Mouse (Mus musculus): ENCODE data around the gene Klhl40. TPM values are rescaled to one million over a fixed set of nuclear protein-coding genes. Genes with fewer than 3 reads are reported as not detected.

The Klhl40 gene
- polyA plus RNA-seq, 1 experiment from 2014 or later: 5.5 TPM

- Histone ChIP-seq H3K36me3 (no peaks in the 10 kb centered on the region), H3K9ac (no peak overlapping the region), H3K9me3 (replicated peaks) (no peaks in the 10 kb centered on the region), H3K4me3 (no peak overlapping the region), H3K27ac (no peak overlapping the region), H3K4me2 (no peak overlapping the region), H3K4me1 (replicated peaks) (no peaks in the 10 kb centered on the region), H3K27me3 (0 out of 2 replicates have a peak, but pooled peaks cover 3% of the 10 kb centered on the region)
- ATAC-seq (replicated peaks; ENCODE audit: insufficient number of reproducible peaks, insufficient read depth, low FRiP score, low read depth): no peak
- WGBS: 56% methylated on average over 7 of the region's 7 CpGs
Measured at GRCm38 (mm10) chr9:121829270-121829992, 52.0 kb downstream of the Klhl40 start.

GRCm38 (mm10) chr9:121830243-121830955, 53.0 kb downstream of the Klhl40 start:
- H3K4me3 ChIP-seq: no peak overlapping the region
- no peak overlapping the region for H3K4me2 ChIP-seq
- no peak overlapping the region for H3K9ac ChIP-seq
- no peaks in the 10 kb centered on the region for H3K9me3 ChIP-seq (replicated peaks)
- no peaks in the 10 kb centered on the region for H3K4me1 ChIP-seq (replicated peaks)
- WGBS: 73% methylated on average over 6 of the region's 6 CpGs
- no peaks in the 10 kb centered on the region for H3K36me3 ChIP-seq
- ATAC-seq (replicated peaks; ENCODE audit: insufficient number of reproducible peaks, insufficient read depth, low FRiP score, low read depth): no peak
- H3K27ac ChIP-seq: no peak overlapping the region
- 0 out of 2 replicates have a peak, but pooled peaks cover 3% of the 10 kb centered on the region for H3K27me3 ChIP-seq

DNA sequence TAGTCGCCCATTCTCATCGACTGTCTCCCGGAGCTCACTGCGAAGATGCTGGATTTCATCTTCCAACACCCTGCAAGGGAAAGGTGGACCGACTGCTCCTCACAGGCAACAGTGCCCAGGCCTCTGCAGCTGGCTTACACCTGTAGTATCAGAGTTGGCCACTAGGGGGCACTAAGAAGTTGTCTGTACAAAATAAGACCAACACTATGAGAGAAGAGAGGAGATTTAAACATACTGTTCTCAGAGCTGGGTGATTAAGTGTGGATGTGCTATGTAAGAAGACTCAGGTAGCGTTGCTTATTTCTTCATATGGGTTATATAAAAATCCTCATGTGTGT, 53.5 kb downstream of the Klhl40 start:
- no peak overlapping the region for H3K9ac ChIP-seq
- no peak overlapping the region for H3K4me3 ChIP-seq
- H3K27ac ChIP-seq: no peak overlapping the region
- no peaks in the 10 kb centered on the region for H3K9me3 ChIP-seq (replicated peaks)
- no peak for ATAC-seq (replicated peaks; ENCODE audit: insufficient number of reproducible peaks, insufficient read depth, low FRiP score, low read depth)
- H3K4me2 ChIP-seq: no peak overlapping the region
- no peaks in the 10 kb centered on the region for H3K4me1 ChIP-seq (replicated peaks)
- WGBS: 25% methylated on average over 6 of the region's 6 CpGs
- H3K27me3 ChIP-seq: 0 out of 2 replicates have a peak, but pooled peaks cover 3% of the 10 kb centered on the region
- H3K36me3 ChIP-seq: no peaks in the 10 kb centered on the region

Other genes with a start within 250 kb of the Klhl40 start
- 0.13 and 0.19 TPM in 2 replicates for gene Lyzl4, start 135.5 kb upstream of the Klhl40 start, polyA plus RNA-seq (2015; fragmentation: Nextera tagmentation; extraction: Ambion mirVana)
- gene Vipr1, start 134.9 kb upstream of the Klhl40 start, polyA plus RNA-seq (2015; fragmentation: Nextera tagmentation; extraction: Ambion mirVana): 0.33 and 0.43 TPM in 2 replicates
- 5.7 and 6.0 TPM in 2 replicates for gene Sec22c, start 72.1 kb upstream of the Klhl40 start, polyA plus RNA-seq (2015; fragmentation: Nextera tagmentation; extraction: Ambion mirVana)
- gene Ss18l2, start 67.3 kb upstream of the Klhl40 start, polyA plus RNA-seq (2015; fragmentation: Nextera tagmentation; extraction: Ambion mirVana): 153 and 193 TPM in 2 replicates
- gene Nktr, start 58.4 kb upstream of the Klhl40 start, polyA plus RNA-seq (2015; fragmentation: Nextera tagmentation; extraction: Ambion mirVana): 43.6 and 46.0 TPM in 2 replicates
- gene Zfp651, start 18.3 kb upstream of the Klhl40 start, polyA plus RNA-seq (2015; fragmentation: Nextera tagmentation; extraction: Ambion mirVana): 18.2 and 23.0 TPM in 2 replicates
- 17.5 and 18.3 TPM in 2 replicates for gene Hhatl, start 14.9 kb downstream of the Klhl40 start, polyA plus RNA-seq (2015; fragmentation: Nextera tagmentation; extraction: Ambion mirVana)
- 0.23 TPM in 1 of 2 replicates, not detected in the other for gene Ccdc13, start 61.9 kb downstream of the Klhl40 start, polyA plus RNA-seq (2015; fragmentation: Nextera tagmentation; extraction: Ambion mirVana)
- gene Higd1a, start 80.8 kb downstream of the Klhl40 start, polyA plus RNA-seq (2015; fragmentation: Nextera tagmentation; extraction: Ambion mirVana): 206 and 251 TPM in 2 replicates
- 1.2 and 2.0 TPM in 2 replicates for gene Ackr2, start 120.7 kb downstream of the Klhl40 start, polyA plus RNA-seq (2015; fragmentation: Nextera tagmentation; extraction: Ambion mirVana)
- not detected in 2 replicates for gene Cyp8b1, start 138.7 kb downstream of the Klhl40 start, polyA plus RNA-seq (2015; fragmentation: Nextera tagmentation; extraction: Ambion mirVana)
- 1.2 and 2.2 TPM in 2 replicates for gene Fam198a, start 173.4 kb downstream of the Klhl40 start, polyA plus RNA-seq (2015; fragmentation: Nextera tagmentation; extraction: Ambion mirVana)
- gene Pomgnt2, start 219.5 kb downstream of the Klhl40 start, polyA plus RNA-seq (2015; fragmentation: Nextera tagmentation; extraction: Ambion mirVana): 10.9 and 13.0 TPM in 2 replicates